In the genomic region with DNA sequence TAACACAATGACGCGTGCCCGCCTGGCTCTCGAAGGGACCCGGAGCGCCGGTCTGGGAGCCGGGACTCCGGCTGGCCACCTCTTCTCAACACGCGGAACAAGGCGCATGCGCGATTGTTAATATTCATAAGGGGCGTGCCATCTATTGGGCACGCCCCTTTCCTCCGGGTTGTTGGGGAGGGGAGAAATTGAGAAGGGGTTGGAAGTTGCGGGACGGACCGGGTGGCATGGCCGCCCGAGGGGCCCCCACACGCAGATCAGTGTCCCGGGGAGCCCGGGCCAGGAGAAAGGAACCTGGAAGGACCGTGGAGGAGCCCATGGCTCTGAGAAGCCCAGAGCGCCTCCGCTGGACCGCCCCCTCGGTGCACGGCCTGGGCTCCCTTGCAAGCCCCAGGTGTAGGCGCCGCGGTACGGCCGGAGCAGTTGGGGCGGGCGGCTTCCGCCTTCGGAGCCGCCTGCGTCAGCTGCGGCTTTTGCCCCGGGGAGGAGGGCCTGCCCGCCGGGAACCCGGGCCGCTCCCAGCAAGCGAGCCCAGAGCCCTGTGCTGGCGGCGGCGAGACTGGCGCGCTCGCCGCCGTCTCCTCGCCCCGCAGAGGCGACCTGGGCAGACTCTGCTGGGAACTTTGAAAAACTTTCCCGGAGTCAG, we compare ENCODE assay signal across 8 mouse cellular contexts. TPM values are rescaled to one million over a fixed set of nuclear protein-coding genes. Genes with fewer than 3 reads are reported as not detected.
DNase-seq lines count a peak whose midpoint lies in the region; ATAC-seq and TF ChIP-seq lines count a peak whose summit lies in the region.

No protein-coding gene starts in this region.

- DNase-seq in brain, adult 2 months (ENCODE audit: low read depth, low spot score): peak; percentile 84
- peak; percentile 99 for DNase-seq in limb, embryonic 14.5 days (ENCODE audit: low spot score)
- DNase-seq in spleen, adult 12 weeks (ENCODE audit: low spot score): peak; percentile 5
- no peak for DNase-seq in MN1 (ENCODE audit: low spot score)

- no peaks in the 10 kb centered on the region for H3K36me3 ChIP-seq in embryonic facial prominence, embryonic 15.5 days
- no peaks in the 10 kb centered on the region for H3K36me3 ChIP-seq in heart, embryonic 12.5 days
- no peaks in the 10 kb centered on the region for H3K36me3 ChIP-seq in kidney, embryonic 15.5 days
- H3K36me3 ChIP-seq in limb, embryonic 14.5 days (ENCODE audit: control insufficient read depth, insufficient read depth, low read length): no peaks in the 10 kb centered on the region
- H3K36me3 ChIP-seq in midbrain, embryonic 15.5 days (replicated peaks): no peaks in the 10 kb centered on the region

- H3K27me3 ChIP-seq in embryonic facial prominence, embryonic 15.5 days: no peaks in the 10 kb centered on the region
- H3K27me3 ChIP-seq in heart, embryonic 12.5 days (replicated peaks): no peaks in the 10 kb centered on the region
- H3K27me3 ChIP-seq in kidney, embryonic 15.5 days: 0 out of 2 replicates have a peak, but pooled peaks cover 6% of the 10 kb centered on the region
- H3K27me3 ChIP-seq in limb, embryonic 14.5 days (ENCODE audit: control insufficient read depth, insufficient read depth, low read length): peaks cover 5% of the 10 kb centered on the region; the same call in 1 of the 2 replicates
- H3K27me3 ChIP-seq in midbrain, embryonic 15.5 days (replicated peaks): peaks cover 5% of the 10 kb centered on the region

- peak overlapping the region; percentile 82 for H3K4me2 ChIP-seq in embryonic facial prominence, embryonic 15.5 days (replicated peaks)
- H3K4me2 ChIP-seq in heart, embryonic 12.5 days: peak overlapping the region; percentile 89
- peak overlapping the region; percentile 91 for H3K4me2 ChIP-seq in kidney, embryonic 15.5 days
- peak overlapping the region; percentile 85 for H3K4me2 ChIP-seq in limb, embryonic 14.5 days (replicated peaks; ENCODE audit: low read depth, low read length, severe bottlenecking)
- H3K4me2 ChIP-seq in midbrain, embryonic 15.5 days: peak overlapping the region; percentile 91

- peak overlapping the region; percentile 83 for H3K9ac ChIP-seq in embryonic facial prominence, embryonic 15.5 days
- H3K9ac ChIP-seq in heart, embryonic 12.5 days: peak overlapping the region; percentile 95
- peak overlapping the region; percentile 85 for H3K9ac ChIP-seq in kidney, embryonic 15.5 days
- H3K9ac ChIP-seq in limb, embryonic 14.5 days (ENCODE audit: low read depth, low read length, severe bottlenecking): peak overlapping the region; percentile 87
- peak overlapping the region; percentile 54 for H3K9ac ChIP-seq in midbrain, embryonic 15.5 days

- H3K9me3 ChIP-seq in embryonic facial prominence, embryonic 15.5 days (replicated peaks): no peaks in the 10 kb centered on the region
- H3K9me3 ChIP-seq in heart, embryonic 12.5 days (replicated peaks): no peaks in the 10 kb centered on the region
- no peaks in the 10 kb centered on the region for H3K9me3 ChIP-seq in kidney, embryonic 15.5 days (replicated peaks)
- no peaks in the 10 kb centered on the region for H3K9me3 ChIP-seq in limb, embryonic 14.5 days (ENCODE audit: control insufficient read depth, low read length)
- H3K9me3 ChIP-seq in midbrain, embryonic 15.5 days: no peaks in the 10 kb centered on the region

- H3K27ac ChIP-seq in embryonic facial prominence, embryonic 15.5 days (replicated peaks): peak overlapping the region; percentile 99
- peak overlapping the region; percentile 98 for H3K27ac ChIP-seq in heart, embryonic 12.5 days (ENCODE audit: poor library complexity, severe bottlenecking)
- H3K27ac ChIP-seq in kidney, embryonic 15.5 days: peak overlapping the region; percentile 99
- peak overlapping the region; percentile 98 for H3K27ac ChIP-seq in limb, embryonic 14.5 days (replicated peaks; ENCODE audit: low read depth, low read length)
- peak overlapping the region; percentile 76 for H3K27ac ChIP-seq in midbrain, embryonic 15.5 days

- under 1% methylated on average over 61 of the region's 61 CpGs for WGBS in embryonic facial prominence, embryonic 15.5 days
- WGBS in heart, embryonic 12.5 days: under 1% methylated on average over 61 of the region's 61 CpGs
- under 1% methylated on average over 58 of the region's 61 CpGs for WGBS in kidney, embryonic 15.5 days
- 3% methylated on average over 42 of the region's 61 CpGs for WGBS in limb, embryonic 14.5 days
- WGBS in midbrain, embryonic 15.5 days: 0% methylated on average over 61 of the region's 61 CpGs

- 0 out of 2 replicates have a peak, but pooled peaks have one; percentile 67 for TF ChIP-seq POLR2A in limb, embryonic 14.5 days (IDR thresholded peaks at IDR 0.05; ENCODE audit: borderline replicate concordance, extremely low read depth, insufficient read depth, insufficient read length)

- ATAC-seq in embryonic facial prominence, embryonic 15.5 days (ENCODE audit: insufficient number of reproducible peaks, low FRiP score, low TSS enrichment, low read depth): peak; percentile 85
- ATAC-seq in heart, embryonic 12.5 days (ENCODE audit: insufficient number of reproducible peaks, low FRiP score): peak; percentile 76
- ATAC-seq in kidney, embryonic 15.5 days (replicated peaks; ENCODE audit: low FRiP score): peak; percentile 82
- peak; percentile 81 for ATAC-seq in limb, embryonic 14.5 days (ENCODE audit: low FRiP score, low read depth)
- ATAC-seq in midbrain, embryonic 15.5 days (replicated peaks): peak; percentile 81

- peaks cover 29% of the 10 kb centered on the region for H3K4me1 ChIP-seq in embryonic facial prominence, embryonic 15.5 days
- peaks cover 27% of the 10 kb centered on the region for H3K4me1 ChIP-seq in heart, embryonic 12.5 days (replicated peaks)
- peaks cover 45% of the 10 kb centered on the region for H3K4me1 ChIP-seq in kidney, embryonic 15.5 days
- peaks cover 19% of the 10 kb centered on the region for H3K4me1 ChIP-seq in limb, embryonic 14.5 days (ENCODE audit: control insufficient read depth, insufficient read depth, low read length)
- peaks cover 42% of the 10 kb centered on the region for H3K4me1 ChIP-seq in midbrain, embryonic 15.5 days

- peak overlapping the region; percentile 77 for H3K4me3 ChIP-seq in embryonic facial prominence, embryonic 15.5 days (replicated peaks)
- H3K4me3 ChIP-seq in heart, embryonic 12.5 days: peak overlapping the region; percentile 85
- peak overlapping the region; percentile 74 for H3K4me3 ChIP-seq in kidney, embryonic 15.5 days (replicated peaks)
- H3K4me3 ChIP-seq in limb, embryonic 14.5 days (replicated peaks; ENCODE audit: low read length): peak overlapping the region; percentile 77
- peak overlapping the region; percentile 66 for H3K4me3 ChIP-seq in midbrain, embryonic 15.5 days

RNA-seq across cellular contexts. Expression of a gene that starts 0.4 kb away (rescaled TPM):
- polyA plus RNA-seq in embryonic facial prominence, embryonic 15.5 days (2015; fragmentation: Nextera tagmentation; extraction: Ambion mirVana): 30.9 and 32.2 TPM in 2 replicates
- 26.2 and 26.6 TPM in 2 replicates for polyA plus RNA-seq in heart, embryonic 12.5 days (2016; fragmentation: Nextera tagmentation; extraction: Ambion mirVana)
- polyA plus RNA-seq in kidney, embryonic 15.5 days (2015; fragmentation: Nextera tagmentation; extraction: Ambion mirVana): 52.2 and 54.6 TPM in 2 replicates
- 13.9 and 17.0 TPM in 2 replicates for polyA plus RNA-seq in limb, embryonic 14.5 days (2012; rRNA removed)
- 32.9 and 35.8 TPM in 2 replicates for polyA plus RNA-seq in limb, embryonic 14.5 days (2014; fragmentation: Nextera tagmentation; extraction: Ambion mirVana)
- polyA plus RNA-seq in midbrain, embryonic 15.5 days (2015; fragmentation: Nextera tagmentation; extraction: Ambion mirVana): 11.7 and 12.6 TPM in 2 replicates
